Mouse (Mus musculus): Measurements from ENCODE around the gene Tob1.

GRCm38 (mm10) chr11:94212997-94213396 lies 1.7 kb downstream of the Tob1 start:
- TF ChIP-seq HCFC1 (IDR thresholded peaks at IDR 0.05; ENCODE audit: low read depth, low read length), result no peak
- TF ChIP-seq POLR2A (IDR thresholded peaks at IDR 0.05; ENCODE audit: control insufficient read depth in 1 of 2, insufficient read depth in 1 of 2, low read depth in 1 of 2, low read length in 2 of 2, poor library complexity in 1 of 2), result no peak
- no peak for TF ChIP-seq CTCF (IDR thresholded peaks at IDR 0.05 in 2 of 3, conservative IDR thresholded peaks at IDR 0.05 in 1 of 3; ENCODE audit: control insufficient read depth in 1 of 3, insufficient read depth in 1 of 3, low read depth in 2 of 3, low read length in 3 of 3, poor library complexity in 1 of 3, severe bottlenecking in 1 of 3)
- no peak for TF ChIP-seq TCF12 (IDR thresholded peaks at IDR 0.05; ENCODE audit: low read depth, low read length)
- TF ChIP-seq GABPA (IDR thresholded peaks at IDR 0.05; ENCODE audit: low read depth, low read length), result no peak
- TF ChIP-seq POLR2AphosphoS2 (IDR thresholded peaks at IDR 0.05; ENCODE audit: low read length), result no peak
- TF ChIP-seq ZC3H11A (IDR thresholded peaks at IDR 0.05; ENCODE audit: low read depth, low read length), result no peak
- no peak for TF ChIP-seq ELF1 (IDR thresholded peaks at IDR 0.05; ENCODE audit: low read depth, low read length)
- TF ChIP-seq MAFK (IDR thresholded peaks at IDR 0.05; ENCODE audit: borderline replicate concordance, low read depth, low read length), result no peak
- no peak for TF ChIP-seq BHLHE40 (IDR thresholded peaks at IDR 0.05; ENCODE audit: borderline replicate concordance, low read depth, low read length)
- no peak for TF ChIP-seq EP300 (IDR thresholded peaks at IDR 0.05; ENCODE audit: low read depth in 1 of 2, low read length in 2 of 2)
- TF ChIP-seq MAX (IDR thresholded peaks at IDR 0.05; ENCODE audit: low read length), result no peak
- no peak for TF ChIP-seq ZNF384 (IDR thresholded peaks at IDR 0.05; ENCODE audit: low read depth, low read length)
